Comparison of ENCODE assay signal across 16 mouse cellular contexts in genomic region chr9:113644076-113644475, GRCm38 (mm10).
A peak's percentile ranks its signal among the peaks of the same experiment; 100 is the strongest.
DNase-seq lines count a peak whose midpoint lies in the region; ATAC-seq and TF ChIP-seq lines count a peak whose summit lies in the region.
"Had no signal": no experiment of that assay in that cellular context is flagged by ENCODE, and none has a peak within 500 bp of the region (broad histone marks: within the 10 kb centered on the region; RNA-seq: fewer than 3 reads in every experiment).

No protein-coding gene starts in this region.

- no peak overlapping the region for H3K9ac ChIP-seq in hindbrain, embryonic 14.5 days
- H3K9ac ChIP-seq: heart, embryonic 13.5 days had no signal

- DNase-seq in left cerebral cortex, adult 2 months (ENCODE audit: extremely low spot score in 1 of 2, low spot score in 2 of 2), result no peak
- no peak for DNase-seq in left cerebral cortex, adult 18-20 months (ENCODE audit: low spot score in 2 of 2)
- DNase-seq in cerebellum, adult 11 months, result peak; percentile 59
- DNase-seq in cerebellum, adult 8-10 months, result peak; percentile 62
- DNase-seq in hindbrain, embryonic 14.5 days (ENCODE audit: low spot score), result no peak
- DNase-seq in right cerebral cortex, adult 2 months (ENCODE audit: low spot score in 2 of 2), result no peak
- DNase-seq in heart, postnatal 4 days, result no peak
- DNase-seq in frontal cortex, adult 2 months (ENCODE audit: extremely low spot score in 1 of 2, low spot score in 1 of 2), result no peak
- DNase-seq: B cell, adult 2 months; lung, adult 18-20 months; lung, postnatal 14 days; right cerebral cortex, adult 18-20 months; thymus, postnatal 36 days had no signal

- H3K9me3 ChIP-seq in hindbrain, embryonic 14.5 days (ENCODE audit: control insufficient read depth, low read length), result no peaks in the 10 kb centered on the region
- H3K9me3 ChIP-seq: heart, embryonic 13.5 days had no signal

- peaks cover 5% of the 10 kb centered on the region for H3K4me1 ChIP-seq in hindbrain, embryonic 14.5 days (replicated peaks; ENCODE audit: control insufficient read depth, insufficient read depth, low read length)
- H3K4me1 ChIP-seq: heart, embryonic 13.5 days had no signal

- no peak overlapping the region for H3K4me2 ChIP-seq in hindbrain, embryonic 14.5 days (replicated peaks)
- H3K4me2 ChIP-seq: heart, embryonic 13.5 days; liver, embryonic 11.5 days had no signal

- 76% methylated on average over 3 of the region's 3 CpGs for WGBS in hindbrain, embryonic 14.5 days

- H3K27me3 ChIP-seq in hindbrain, embryonic 14.5 days (ENCODE audit: control insufficient read depth, insufficient read depth, low read length), result no peaks in the 10 kb centered on the region
- H3K27me3 ChIP-seq: heart, embryonic 13.5 days had no signal

- no peak overlapping the region for H3K4me3 ChIP-seq in left cerebral cortex, adult 2 months
- no peak overlapping the region for H3K4me3 ChIP-seq in hindbrain, embryonic 14.5 days (replicated peaks; ENCODE audit: low read length)
- H3K4me3 ChIP-seq: heart, embryonic 13.5 days had no signal

- ATAC-seq in hindbrain, embryonic 14.5 days (ENCODE audit: low FRiP score), result peak; percentile 45; the same call in 1 of the 2 replicates
- ATAC-seq: intestine, embryonic 16.5 days had no signal

- intact Hi-C loops in left cerebral cortex, adult 2 months (cut with DNase I), result loop anchor here (10.0 kb wide), 1 partner anchor 829 kb away; no protein-coding TSS in a partner anchor

- H3K36me3 ChIP-seq in hindbrain, embryonic 14.5 days (replicated peaks; ENCODE audit: control insufficient read depth, insufficient read depth), result no peaks in the 10 kb centered on the region
- H3K36me3 ChIP-seq: heart, embryonic 13.5 days had no signal

- no peak for TF ChIP-seq CTCF in left cerebral cortex, adult 2 months (IDR thresholded peaks at IDR 0.05)

- H3K27ac ChIP-seq in left cerebral cortex, adult 2 months, result peak overlapping the region; percentile 67
- H3K27ac ChIP-seq in hindbrain, embryonic 14.5 days, result no peak overlapping the region
- H3K27ac ChIP-seq: heart, embryonic 13.5 days had no signal

Comparison
In these comparisons a context has a peak if more than half of its experiments do, and no peak if none do; other contexts are left out.
1. DNase-seq: peak in cerebellum, adult 11 months (single experiment) and cerebellum, adult 8-10 months (single experiment); none in left cerebral cortex, adult 2 months (0 of 2), left cerebral cortex, adult 18-20 months (0 of 2), hindbrain, embryonic 14.5 days (single experiment), right cerebral cortex, adult 2 months (0 of 2), heart, postnatal 4 days (single experiment) and frontal cortex, adult 2 months (0 of 2).